Mouse (Mus musculus): Measurements from ENCODE around the gene Rrp15. TPM values are rescaled to one million over a fixed set of nuclear protein-coding genes. Genes with fewer than 3 reads are reported as not detected.

Rrp15 gene
- total RNA-seq (2012; rRNA removed) (124 and 130 TPM in 2 replicates), polyA plus RNA-seq (2012; ENCODE audit: insufficient read depth in 1 of 2, insufficient read length in 2 of 2, low read depth in 1 of 2, low replicate concordance in 2 of 2, missing spikeins in 1 of 2) (100 to 1,000 TPM in 1 of 2 experiments, not detected in 1; 142 TPM)

GRCm38 (mm10) chr1:186748724-186749653 lies at the start of gene Rrp15:
Gene Rrp15, minus strand, starts transcription at chr1:186749358.
- Histone ChIP-seq H3K36me3 (ENCODE audit: control insufficient read depth in 1 of 2, insufficient read depth in 2 of 2, low read length in 2 of 2) (peaks cover 0 to 17% of the 10 kb centered on the region in 2 experiments; a peak in 2 of 4 replicates), H3K4me1 (ENCODE audit: control insufficient read depth in 1 of 2, insufficient read depth in 2 of 2, low read length in 2 of 2) (peaks cover 0 to 9% of the 10 kb centered on the region in 2 experiments; a peak in 2 of 4 replicates), H3K9me3 (replicated peaks; ENCODE audit: insufficient read depth, low read length) (no peaks in the 10 kb centered on the region), H3K9ac (ENCODE audit: control insufficient read depth, low read depth, low read length, poor library complexity, severe bottlenecking) (peak within 1 kb of the TSS; percentile 95), H3K79me2 (ENCODE audit: control insufficient read depth, insufficient read depth, low read length, poor library complexity) (peaks cover 52% of the 10 kb centered on the region), H3K27ac (ENCODE audit: control insufficient read depth, low read depth, low read length) (peak within 1 kb of the TSS; percentile 81), H3K27me3 (ENCODE audit: control insufficient read depth in 1 of 2, insufficient read depth in 2 of 2, low read length in 2 of 2) (no peaks in the 10 kb centered on the region), H3K4me3 (ENCODE audit: control insufficient read depth in 1 of 2, insufficient read depth in 1 of 2, low read depth in 2 of 2, low read length in 2 of 2) (peak within 1 kb of the TSS; percentile 89 to 97)
- peak; percentile 94 for DNase-seq (ENCODE audit: low read depth, low spot score)
- peak; percentile 97 for TF ChIP-seq MAX (IDR thresholded peaks at IDR 0.05; ENCODE audit: low read length)
- peak; percentile 64 for TF ChIP-seq GATA1 (IDR thresholded peaks at IDR 0.05; ENCODE audit: low read depth, low read length)
- no peak for TF ChIP-seq MYB (IDR thresholded peaks at IDR 0.05; ENCODE audit: low read depth, low read length)
- no peak for TF ChIP-seq CHD2 (IDR thresholded peaks at IDR 0.05; ENCODE audit: low read length)
- TF ChIP-seq POLR2AphosphoS5 (IDR thresholded peaks at IDR 0.05; ENCODE audit: borderline replicate concordance, low read depth, low read length) = no peak
- peak; percentile 42 for TF ChIP-seq ETS1 (IDR thresholded peaks at IDR 0.05; ENCODE audit: low read depth, low read length)
- TF ChIP-seq MXI1 (IDR thresholded peaks at IDR 0.05; ENCODE audit: low read depth, low read length) = peak; percentile 100
- TF ChIP-seq ELF1 (IDR thresholded peaks at IDR 0.05; ENCODE audit: low read depth, low read length) = peak; percentile 81
- TF ChIP-seq MYC (IDR thresholded peaks at IDR 0.05; ENCODE audit: low read depth, low read length) = peak; percentile 98
- no peak for TF ChIP-seq ZMIZ1 (IDR thresholded peaks at IDR 0.05; ENCODE audit: low read depth, low read length)
- TF ChIP-seq SIN3A (IDR thresholded peaks at IDR 0.05; ENCODE audit: low read length) = peak; percentile 99
- no peak for TF ChIP-seq SMC3 (IDR thresholded peaks at IDR 0.05; ENCODE audit: low read depth, low read length)
- peak; percentile 65 for TF ChIP-seq USF1 (IDR thresholded peaks at IDR 0.05; ENCODE audit: low read depth, low read length)
- TF ChIP-seq ZNF384 (IDR thresholded peaks at IDR 0.05; ENCODE audit: low read depth, low read length) = no peak
- TF ChIP-seq E2F4 (IDR thresholded peaks at IDR 0.05; ENCODE audit: borderline replicate concordance, low read depth, low read length) = no peak
- TF ChIP-seq CTCF (IDR thresholded peaks at IDR 0.05 in 2 of 3, conservative IDR thresholded peaks at IDR 0.05 in 1 of 3; ENCODE audit: control insufficient read depth in 1 of 3, insufficient read depth in 1 of 3, low read depth in 2 of 3, low read length in 3 of 3, poor library complexity in 1 of 3, severe bottlenecking in 1 of 3) = no peak
- TF ChIP-seq NELFE (IDR thresholded peaks at IDR 0.05; ENCODE audit: low read depth, low read length) = peak; percentile 89
- peak; percentile 87 for TF ChIP-seq TCF12 (IDR thresholded peaks at IDR 0.05; ENCODE audit: low read depth, low read length)
- no peak for TF ChIP-seq RCOR1 (IDR thresholded peaks at IDR 0.05; ENCODE audit: low read depth, low read length)
- no peak for TF ChIP-seq CHD1 (IDR thresholded peaks at IDR 0.05; ENCODE audit: low read depth, low read length)
- peak; percentile 97 for TF ChIP-seq UBTF (IDR thresholded peaks at IDR 0.05; ENCODE audit: borderline replicate concordance, insufficient read depth, low read depth, low read length)
- peak; percentile 95 for TF ChIP-seq TBP (IDR thresholded peaks at IDR 0.05; ENCODE audit: low read depth, low read length)
- no peak for TF ChIP-seq RAD21 (IDR thresholded peaks at IDR 0.05; ENCODE audit: low read depth, low read length)
- TF ChIP-seq KAT2A (conservative IDR thresholded peaks at IDR 0.05; ENCODE audit: low read depth, low read length) = peak; percentile 66; the same call in 1 of the 2 replicates
- TF ChIP-seq MAFK (IDR thresholded peaks at IDR 0.05; ENCODE audit: borderline replicate concordance, low read depth, low read length) = no peak
- TF ChIP-seq USF2 (IDR thresholded peaks at IDR 0.05; ENCODE audit: borderline replicate concordance in 1 of 2, insufficient read depth in 1 of 2, low read depth in 1 of 2, low read length in 2 of 2) = no peak
- peak; percentile 71; the same call in 1 of the 2 replicates for TF ChIP-seq BHLHE40 (IDR thresholded peaks at IDR 0.05; ENCODE audit: borderline replicate concordance, low read depth, low read length)
- no peak for TF ChIP-seq MEF2A (IDR thresholded peaks at IDR 0.05; ENCODE audit: extremely low read depth, insufficient replicate concordance, low read depth, low read length, poor library complexity, severe bottlenecking)
- TF ChIP-seq HCFC1 (IDR thresholded peaks at IDR 0.05; ENCODE audit: low read depth, low read length) = peak; percentile 94
- no peak for TF ChIP-seq ZKSCAN1 (IDR thresholded peaks at IDR 0.05; ENCODE audit: low read depth, low read length)
- 0 out of 2 replicates have a peak, but pooled peaks have one; percentile 2 for TF ChIP-seq ZC3H11A (IDR thresholded peaks at IDR 0.05; ENCODE audit: low read depth, low read length)
- 0 out of 4 replicates have a peak, but pooled peaks of 1 of the 2 experiments have one; percentile 7 for TF ChIP-seq EP300 (IDR thresholded peaks at IDR 0.05; ENCODE audit: low read depth in 1 of 2, low read length in 2 of 2)
- TF ChIP-seq MAZ (IDR thresholded peaks at IDR 0.05; ENCODE audit: low read depth, low read length) = no peak
- peak; percentile 84 for TF ChIP-seq POLR2AphosphoS2 (IDR thresholded peaks at IDR 0.05; ENCODE audit: low read length)
